Mouse (Mus musculus): Measurements from ENCODE around the gene Rab39. TPM values are rescaled to one million over a fixed set of nuclear protein-coding genes. Genes with fewer than 3 reads are reported as not detected.

Rab39 gene
- polyA plus RNA-seq, 1 experiment from 2014 or later = 3.7 TPM

DNA sequence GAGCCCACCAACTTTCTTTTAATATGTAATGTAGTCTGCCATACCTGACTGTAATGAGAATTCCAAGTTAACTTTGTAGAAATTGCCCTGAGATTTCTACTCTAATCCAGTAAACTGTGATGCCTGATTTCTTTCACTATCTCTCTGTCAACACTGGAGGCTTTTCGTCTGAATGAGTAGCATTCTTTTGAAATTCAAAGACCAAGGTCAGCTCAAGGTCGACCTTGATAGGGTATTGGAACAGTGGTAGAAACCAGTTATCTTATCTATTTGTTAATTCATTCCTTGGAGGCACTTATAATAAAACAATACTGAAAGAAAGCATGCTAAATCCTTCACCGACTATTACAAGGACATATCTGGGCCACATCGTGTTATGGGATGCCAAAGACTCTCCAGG, 29.1 kb downstream of the Rab39 start:
- Histone ChIP-seq H3K27ac (replicated peaks) (no peak overlapping the region), H3K27me3 (no peaks in the 10 kb centered on the region), H3K36me3 (no peaks in the 10 kb centered on the region), H3K9me3 (no peaks in the 10 kb centered on the region), H3K9ac (replicated peaks) (no peak overlapping the region), H3K4me1 (no peaks in the 10 kb centered on the region), H3K4me2 (replicated peaks) (no peak overlapping the region), H3K4me3 (no peak overlapping the region)
- no peak for ATAC-seq (replicated peaks)
- 70% methylated on average over 4 of the region's 4 CpGs for WGBS

GRCm38 (mm10) chr9:53673571-53673970, 32.5 kb downstream of the Rab39 start:
- no peak overlapping the region for H3K4me3 ChIP-seq
- H3K9ac ChIP-seq (replicated peaks) = no peak overlapping the region
- H3K27me3 ChIP-seq = no peaks in the 10 kb centered on the region
- no peaks in the 10 kb centered on the region for H3K9me3 ChIP-seq
- H3K36me3 ChIP-seq = no peaks in the 10 kb centered on the region
- no peak overlapping the region for H3K27ac ChIP-seq (replicated peaks)
- H3K4me2 ChIP-seq (replicated peaks) = no peak overlapping the region
- 18% methylated on average over 3 of the region's 3 CpGs for WGBS
- no peaks in the 10 kb centered on the region for H3K4me1 ChIP-seq
- ATAC-seq (replicated peaks) = no peak

DNA sequence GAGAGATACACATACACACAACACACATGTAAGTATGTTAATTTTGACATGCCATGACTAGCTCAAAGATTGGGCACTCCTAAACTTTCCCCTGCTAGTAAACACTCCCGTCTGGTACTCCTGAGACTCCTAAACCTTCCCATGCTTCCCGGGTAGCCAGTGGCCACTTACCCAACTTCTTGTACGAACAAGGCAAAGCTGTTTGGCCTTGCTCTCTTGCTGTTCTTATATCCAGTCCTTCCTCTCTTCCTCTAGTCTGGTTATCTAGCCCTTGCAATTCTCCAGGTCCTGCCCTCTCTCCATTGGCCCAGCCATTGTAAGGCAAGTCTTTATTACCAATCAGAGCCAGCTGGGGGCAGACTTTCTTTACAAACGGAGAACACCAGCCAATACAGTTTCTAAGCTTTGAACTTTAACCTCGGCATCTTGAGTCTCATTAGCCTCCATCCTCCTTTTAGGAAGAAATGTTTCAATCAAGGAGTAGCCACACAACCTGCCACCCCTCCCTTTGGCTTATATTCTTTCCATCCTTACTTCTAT, 36.3 kb downstream of the Rab39 start, which contains the start of gene Cul5:
Gene Cul5 (minus strand): TSS at position 335 of the 540 bp plus-strand sequence.
- 52% methylated on average over 5 of the region's 5 CpGs for WGBS
- H3K4me3 ChIP-seq = no peak within 1 kb of the TSS

DNA sequence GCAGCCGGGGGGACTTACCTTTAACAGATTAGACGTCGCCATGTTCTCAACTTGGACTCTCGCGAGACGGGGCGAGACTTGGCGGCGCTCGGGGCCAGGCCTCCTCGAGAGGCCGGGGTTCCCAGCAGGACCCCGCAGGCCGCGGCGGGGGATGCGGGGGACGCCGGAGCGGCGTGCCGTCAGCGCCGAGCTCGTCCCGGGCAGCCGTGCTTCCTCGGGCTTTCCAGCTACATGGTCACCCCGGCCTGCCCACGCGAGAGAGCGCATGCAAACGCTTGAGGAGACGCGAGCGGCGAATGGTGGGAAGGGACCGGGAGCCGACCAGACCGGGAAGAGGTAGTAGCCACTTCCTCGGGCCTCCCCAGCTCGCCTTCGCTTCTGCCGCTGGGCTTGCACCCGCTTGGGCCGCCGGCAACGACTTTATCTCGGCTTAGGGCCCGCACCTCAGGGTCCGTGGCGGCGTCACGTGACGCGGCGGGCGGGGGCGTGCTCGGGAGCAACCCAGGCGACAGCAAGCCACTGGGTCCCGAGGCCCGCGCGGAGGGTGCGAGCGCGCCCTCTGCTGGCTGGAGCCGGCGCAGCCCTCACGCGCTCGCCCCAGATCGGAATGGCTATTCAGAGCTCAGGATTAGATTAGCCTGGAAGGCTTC, 38.9 kb downstream of the Rab39 start:
- Histone ChIP-seq H3K27ac (replicated peaks) (peak overlapping the region; percentile 97), H3K27me3 (no peaks in the 10 kb centered on the region), H3K4me1 (peaks cover 27% of the 10 kb centered on the region), H3K4me3 (peak overlapping the region; percentile 76), H3K36me3 (0 out of 2 replicates have a peak, but pooled peaks cover 2% of the 10 kb centered on the region), H3K4me2 (replicated peaks) (peak overlapping the region; percentile 83), H3K9me3 (no peaks in the 10 kb centered on the region), H3K9ac (replicated peaks) (peak overlapping the region; percentile 98)
- peak; percentile 98 for ATAC-seq (replicated peaks)
- WGBS = under 1% methylated on average over 74 of the region's 74 CpGs

More for the DNA sequence above, 36.3 kb downstream of the Rab39 start, which contains the start of gene Cul5:
- Histone ChIP-seq H3K4me1 (peaks cover 20% of the 10 kb centered on the region), H3K27me3 (no peaks in the 10 kb centered on the region), H3K27ac (replicated peaks) (no peak within 1 kb of the TSS), H3K9me3 (no peaks in the 10 kb centered on the region), H3K4me2 (replicated peaks) (no peak within 1 kb of the TSS), H3K36me3 (no peaks in the 10 kb centered on the region), H3K9ac (replicated peaks) (no peak within 1 kb of the TSS)
- ATAC-seq (replicated peaks) = no peak

GRCm38 (mm10) chr9:53666665-53667019, 39.4 kb downstream of the Rab39 start:
- peak overlapping the region; percentile 97 for H3K27ac ChIP-seq (replicated peaks)
- peak overlapping the region; percentile 98 for H3K9ac ChIP-seq (replicated peaks)
- under 1% methylated on average over 28 of the region's 28 CpGs for WGBS
- no peaks in the 10 kb centered on the region for H3K27me3 ChIP-seq
- peaks cover 27% of the 10 kb centered on the region for H3K4me1 ChIP-seq
- H3K36me3 ChIP-seq = 0 out of 2 replicates have a peak, but pooled peaks cover 2% of the 10 kb centered on the region
- ATAC-seq (replicated peaks) = no peak
- no peaks in the 10 kb centered on the region for H3K9me3 ChIP-seq
- peak overlapping the region; percentile 76 for H3K4me3 ChIP-seq
- peak overlapping the region; percentile 83 for H3K4me2 ChIP-seq (replicated peaks)

DNA sequence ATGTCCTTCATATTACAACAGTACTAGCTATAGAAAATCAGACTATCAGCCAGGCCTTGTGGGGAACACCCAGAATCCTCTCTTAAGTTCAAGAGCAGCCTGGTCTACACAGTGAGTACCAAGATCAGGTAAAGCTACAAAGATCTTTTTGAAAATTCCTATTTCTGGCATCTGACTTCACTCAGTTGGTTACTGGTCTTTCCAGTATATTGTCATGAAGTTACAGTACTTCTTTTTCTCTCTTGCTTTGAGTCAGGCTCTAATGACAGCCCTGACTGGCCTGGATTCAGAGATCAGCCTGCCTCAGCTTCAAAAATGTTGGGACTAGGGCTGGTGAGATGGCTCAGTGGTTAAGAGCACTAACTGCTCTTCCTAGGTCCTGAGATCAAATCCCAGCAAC, 40.6 kb downstream of the Rab39 start:
- peak overlapping the region; percentile 83 for H3K4me2 ChIP-seq (replicated peaks)
- no peaks in the 10 kb centered on the region for H3K27me3 ChIP-seq
- H3K4me1 ChIP-seq = peaks cover 27% of the 10 kb centered on the region
- no peaks in the 10 kb centered on the region for H3K9me3 ChIP-seq
- H3K27ac ChIP-seq (replicated peaks) = no peak overlapping the region
- no peak for ATAC-seq (replicated peaks)
- H3K4me3 ChIP-seq = 0 out of 2 replicates have a peak overlapping the region, but pooled peaks have one; percentile 76
- H3K9ac ChIP-seq (replicated peaks) = 0 out of 2 replicates have a peak overlapping the region, but pooled peaks have one; percentile 98
- 0 out of 2 replicates have a peak, but pooled peaks cover 2% of the 10 kb centered on the region for H3K36me3 ChIP-seq

DNA sequence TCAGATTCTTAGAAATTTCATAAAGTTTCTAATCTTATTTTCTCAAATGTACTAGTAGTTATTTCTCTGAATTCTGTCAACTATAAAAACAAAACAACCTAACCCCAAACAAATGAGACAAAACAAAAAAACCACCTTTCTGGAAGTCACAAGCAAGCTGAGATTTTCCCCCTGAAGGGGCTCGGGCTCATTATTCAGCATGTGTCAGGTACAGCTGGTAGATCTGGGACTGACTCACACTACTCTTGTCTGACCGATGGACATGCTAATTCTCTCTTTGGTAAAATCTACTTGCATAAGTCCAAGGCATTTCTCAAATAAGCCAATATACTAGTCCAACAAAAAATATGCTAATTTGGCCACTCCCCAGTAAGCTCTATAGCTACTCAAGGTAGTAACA, 41.2 kb downstream of the Rab39 start:
- no peak overlapping the region for H3K27ac ChIP-seq (replicated peaks)
- peaks cover 27% of the 10 kb centered on the region for H3K4me1 ChIP-seq
- no peak overlapping the region for H3K9ac ChIP-seq (replicated peaks)
- no peaks in the 10 kb centered on the region for H3K27me3 ChIP-seq
- no peak overlapping the region for H3K4me3 ChIP-seq
- ATAC-seq (replicated peaks) = no peak
- no peaks in the 10 kb centered on the region for H3K9me3 ChIP-seq
- 0 out of 2 replicates have a peak, but pooled peaks cover 2% of the 10 kb centered on the region for H3K36me3 ChIP-seq
- H3K4me2 ChIP-seq (replicated peaks) = 0 out of 2 replicates have a peak overlapping the region, but pooled peaks have one; percentile 14
- 64% methylated on average over 2 of the region's 2 CpGs for WGBS

DNA sequence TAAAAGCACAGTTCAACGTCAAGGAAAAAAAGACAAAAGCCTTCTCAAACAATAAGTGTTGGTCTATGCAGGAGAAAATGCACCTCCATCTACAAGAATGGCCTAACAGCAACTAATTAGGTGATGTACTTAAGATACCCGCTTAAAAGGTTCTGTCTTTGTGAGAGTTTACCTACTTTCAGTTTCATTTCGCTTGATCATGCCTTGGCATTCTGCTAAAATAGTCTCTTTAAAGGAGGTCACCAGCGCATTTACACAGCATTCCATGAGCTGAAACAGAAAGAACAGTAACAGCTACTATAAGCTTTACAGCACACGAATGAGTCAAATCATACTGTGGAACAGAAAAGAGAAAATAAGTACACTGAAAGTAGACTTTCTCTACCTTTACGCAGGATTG, 71.2 kb downstream of the Rab39 start:
- WGBS = 94% methylated on average over 6 of the region's 6 CpGs
- H3K9ac ChIP-seq (replicated peaks) = no peak overlapping the region
- H3K9me3 ChIP-seq = no peaks in the 10 kb centered on the region
- H3K27ac ChIP-seq (replicated peaks) = no peak overlapping the region
- H3K36me3 ChIP-seq = peaks cover 72% of the 10 kb centered on the region
- H3K4me2 ChIP-seq (replicated peaks) = no peak overlapping the region
- H3K27me3 ChIP-seq = no peaks in the 10 kb centered on the region
- no peak for ATAC-seq (replicated peaks)
- no peaks in the 10 kb centered on the region for H3K4me1 ChIP-seq
- H3K4me3 ChIP-seq = no peak overlapping the region

Other genes with a start within 250 kb of the Rab39 start
- 12.4 and 13.4 TPM in 2 replicates for gene Atm, start 169.5 kb downstream of the Rab39 start, polyA plus RNA-seq (2015; fragmentation: Nextera tagmentation; extraction: Ambion mirVana)
- gene Npat, start 169.2 kb downstream of the Rab39 start, polyA plus RNA-seq (2015; fragmentation: Nextera tagmentation; extraction: Ambion mirVana) = 13.2 and 14.6 TPM in 2 replicates
- 171 and 182 TPM in 2 replicates for gene Acat1, start 95.8 kb downstream of the Rab39 start, polyA plus RNA-seq (2015; fragmentation: Nextera tagmentation; extraction: Ambion mirVana)
- 47.0 and 47.2 TPM in 2 replicates for gene Cul5, start 36.2 kb downstream of the Rab39 start, polyA plus RNA-seq (2015; fragmentation: Nextera tagmentation; extraction: Ambion mirVana)
- 9.0 and 9.7 TPM in 2 replicates for gene Slc35f2, start 65.3 kb upstream of the Rab39 start, polyA plus RNA-seq (2015; fragmentation: Nextera tagmentation; extraction: Ambion mirVana)
- gene Sln, start 143.9 kb upstream of the Rab39 start, polyA plus RNA-seq (2015; fragmentation: Nextera tagmentation; extraction: Ambion mirVana) = 1.3 and 1.5 TPM in 2 replicates

Measured in forebrain, embryonic 15.5 days (tissue).